Mouse (Mus musculus): ENCODE data around the gene Elmod3. TPM values are rescaled to one million over a fixed set of nuclear protein-coding genes. Genes with fewer than 3 reads are reported as not detected.

Gene Elmod3
- total RNA-seq, 2 experiments from 2014 or later: 6.1 to 9.5 TPM

Other genes starting within 250 kb of the Elmod3 start
- 10 to 100 TPM; 16.9 to 18.8 TPM for gene Tmem150a, start 243.0 kb downstream of the Elmod3 start, total RNA-seq (2021)
- gene Rnf181, start 231.5 kb downstream of the Elmod3 start, total RNA-seq (2021): 10 to 100 TPM; 23.7 to 24.2 TPM
- gene Vamp5, start 217.9 kb downstream of the Elmod3 start, total RNA-seq (2021): 100 to 1,000 TPM in 1 of 2 experiments, 10 to 100 TPM in 1; 83.0 to 107 TPM
- 10 to 100 TPM; 48.5 to 50.0 TPM for gene Vamp8, start 207.7 kb downstream of the Elmod3 start, total RNA-seq (2021)
- gene Ggcx, start 184.1 kb downstream of the Elmod3 start, total RNA-seq (2021): 10 to 100 TPM; 12.6 to 13.4 TPM
- 100 to 1,000 TPM; 128 to 141 TPM for gene Mat2a, start 158.9 kb downstream of the Elmod3 start, total RNA-seq (2021)
- gene Sh2d6, start 76.7 kb downstream of the Elmod3 start, total RNA-seq (2021): 1 to 10 TPM in 1 of 2 experiments, under 1 TPM in 1; 0.66 to 1.7 TPM
- 10 to 100 TPM in 1 of 2 experiments, 1 to 10 TPM in 1; 7.2 to 11.8 TPM for gene Capg, start 54.0 kb downstream of the Elmod3 start, total RNA-seq (2021)
- gene Retsat, start 62 bp upstream of the Elmod3 start, total RNA-seq (2021): 10 to 100 TPM; 70.2 to 71.6 TPM
- gene Tgoln1, start 18.6 kb upstream of the Elmod3 start, total RNA-seq (2021): 10 to 100 TPM; 21.8 to 22.1 TPM
- gene Tcf7l1, start 190.8 kb upstream of the Elmod3 start, total RNA-seq (2021): 1 to 10 TPM; 4.0 to 5.7 TPM